Mouse (Mus musculus): ENCODE data around the gene Dvl2. TPM values are rescaled to one million over a fixed set of nuclear protein-coding genes. Genes with fewer than 3 reads are reported as not detected.

Gene Dvl2
- polyA plus RNA-seq, 2 experiments = 40.3 to 65.4 TPM

- peaks cover 34% of the 10 kb centered on the region for H3K36me3 ChIP-seq (ENCODE audit: control insufficient read depth, insufficient read depth, low read length)
- 0 out of 2 replicates have a peak overlapping the region, but pooled peaks have one; percentile 80 for H3K4me3 ChIP-seq (replicated peaks; ENCODE audit: low read length)
- WGBS = 62% methylated on average over 8 of the region's 8 CpGs
- no peak for TF ChIP-seq POLR2A (IDR thresholded peaks at IDR 0.05; ENCODE audit: borderline replicate concordance, extremely low read depth, insufficient read depth, insufficient read length)
- H3K4me1 ChIP-seq (ENCODE audit: control insufficient read depth, insufficient read depth, low read length) = peaks cover 25% of the 10 kb centered on the region
- no peaks in the 10 kb centered on the region for H3K27me3 ChIP-seq (ENCODE audit: control insufficient read depth, insufficient read depth, low read length)
- H3K27ac ChIP-seq (replicated peaks; ENCODE audit: low read depth, low read length) = peak overlapping the region; percentile 21; the same call in 1 of the 2 replicates
- H3K9me3 ChIP-seq (ENCODE audit: control insufficient read depth, low read length) = no peaks in the 10 kb centered on the region
- ATAC-seq (ENCODE audit: low FRiP score, low read depth) (no peak), DNase-seq (ENCODE audit: low spot score) (no peak)
- H3K4me2 ChIP-seq (replicated peaks; ENCODE audit: low read depth, low read length, severe bottlenecking) = no peak overlapping the region
- H3K9ac ChIP-seq (ENCODE audit: low read depth, low read length, severe bottlenecking) = no peak overlapping the region
These were observed 729 bp upstream of the Dvl2 start for GRCm38 (mm10) chr11:69999666-70000065.

GRCm38 (mm10) chr11:70001159-70001558 lies 764 bp downstream of the Dvl2 start:
- H3K4me1 ChIP-seq (ENCODE audit: control insufficient read depth, insufficient read depth, low read length) = peaks cover 25% of the 10 kb centered on the region
- peak overlapping the region; percentile 80 for H3K4me3 ChIP-seq (replicated peaks; ENCODE audit: low read length)
- no peaks in the 10 kb centered on the region for H3K27me3 ChIP-seq (ENCODE audit: control insufficient read depth, insufficient read depth, low read length)
- peak overlapping the region; percentile 82 for H3K9ac ChIP-seq (ENCODE audit: low read depth, low read length, severe bottlenecking)
- H3K4me2 ChIP-seq (replicated peaks; ENCODE audit: low read depth, low read length, severe bottlenecking) = peak overlapping the region; percentile 96
- DNase-seq (ENCODE audit: low spot score) (no peak), ATAC-seq (ENCODE audit: low FRiP score, low read depth) (no peak)
- no peaks in the 10 kb centered on the region for H3K9me3 ChIP-seq (ENCODE audit: control insufficient read depth, low read length)
- TF ChIP-seq POLR2A (IDR thresholded peaks at IDR 0.05; ENCODE audit: borderline replicate concordance, extremely low read depth, insufficient read depth, insufficient read length) = no peak
- peaks cover 44% of the 10 kb centered on the region for H3K36me3 ChIP-seq (ENCODE audit: control insufficient read depth, insufficient read depth, low read length)
- 10% methylated on average over 8 of the region's 8 CpGs for WGBS
- peak overlapping the region; percentile 92 for H3K27ac ChIP-seq (replicated peaks; ENCODE audit: low read depth, low read length)

- peak overlapping the region; percentile 80 for H3K4me3 ChIP-seq (replicated peaks; ENCODE audit: low read length)
- H3K4me1 ChIP-seq (ENCODE audit: control insufficient read depth, insufficient read depth, low read length) = peaks cover 25% of the 10 kb centered on the region
- ATAC-seq (ENCODE audit: low FRiP score, low read depth) (no peak), DNase-seq (ENCODE audit: low spot score) (no peak)
- H3K9ac ChIP-seq (ENCODE audit: low read depth, low read length, severe bottlenecking) = 0 out of 2 replicates have a peak overlapping the region, but pooled peaks have one; percentile 82
- H3K27ac ChIP-seq (replicated peaks; ENCODE audit: low read depth, low read length) = no peak overlapping the region
- TF ChIP-seq POLR2A (IDR thresholded peaks at IDR 0.05; ENCODE audit: borderline replicate concordance, extremely low read depth, insufficient read depth, insufficient read length) = no peak
- peak overlapping the region; percentile 96 for H3K4me2 ChIP-seq (replicated peaks; ENCODE audit: low read depth, low read length, severe bottlenecking)
- peaks cover 51% of the 10 kb centered on the region for H3K36me3 ChIP-seq (ENCODE audit: control insufficient read depth, insufficient read depth, low read length)
- H3K9me3 ChIP-seq (ENCODE audit: control insufficient read depth, low read length) = no peaks in the 10 kb centered on the region
- H3K27me3 ChIP-seq (ENCODE audit: control insufficient read depth, insufficient read depth, low read length) = no peaks in the 10 kb centered on the region
These were observed 1.5 kb downstream of the Dvl2 start for GRCm38 (mm10) chr11:70001865-70002264.

GRCm38 (mm10) chr11:70002471-70002870 lies 2.1 kb downstream of the Dvl2 start:
- no peak for DNase-seq (ENCODE audit: low spot score)
- no peaks in the 10 kb centered on the region for H3K9me3 ChIP-seq (ENCODE audit: control insufficient read depth, low read length)
- peaks cover 22% of the 10 kb centered on the region for H3K4me1 ChIP-seq (ENCODE audit: control insufficient read depth, insufficient read depth, low read length)
- TF ChIP-seq POLR2A (IDR thresholded peaks at IDR 0.05; ENCODE audit: borderline replicate concordance, extremely low read depth, insufficient read depth, insufficient read length) = no peak
- H3K27me3 ChIP-seq (ENCODE audit: control insufficient read depth, insufficient read depth, low read length) = no peaks in the 10 kb centered on the region
- peak overlapping the region; percentile 80 for H3K4me3 ChIP-seq (replicated peaks; ENCODE audit: low read length)
- WGBS = 89% methylated on average over 2 of the region's 2 CpGs
- ATAC-seq (ENCODE audit: low FRiP score, low read depth) = no peak
- H3K36me3 ChIP-seq (ENCODE audit: control insufficient read depth, insufficient read depth, low read length) = peaks cover 55% of the 10 kb centered on the region
- peak overlapping the region; percentile 96 for H3K4me2 ChIP-seq (replicated peaks; ENCODE audit: low read depth, low read length, severe bottlenecking)
- no peak overlapping the region for H3K27ac ChIP-seq (replicated peaks; ENCODE audit: low read depth, low read length)
- H3K9ac ChIP-seq (ENCODE audit: low read depth, low read length, severe bottlenecking) = no peak overlapping the region

DNA sequence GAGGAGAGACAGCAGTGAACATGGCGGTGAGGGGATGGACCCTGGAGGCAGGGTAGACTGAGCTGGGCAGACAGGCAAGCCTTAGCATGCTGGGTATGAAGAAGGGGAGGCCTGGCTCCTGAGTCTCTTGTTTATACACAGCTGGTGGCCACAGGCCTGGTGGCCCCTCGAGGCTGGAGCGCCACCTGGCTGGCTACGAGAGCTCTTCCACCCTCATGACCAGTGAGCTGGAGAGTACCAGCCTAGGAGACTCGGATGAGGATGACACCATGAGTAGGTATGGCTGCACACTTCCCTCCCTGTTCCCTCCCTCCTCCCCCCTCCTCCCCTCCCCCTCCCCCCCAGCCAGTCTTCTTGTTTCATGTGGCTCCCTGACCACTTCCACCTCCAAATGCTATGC lies 5.1 kb downstream of the Dvl2 start:
- Histone ChIP-seq H3K27ac (replicated peaks; ENCODE audit: low read depth, low read length) (no peak overlapping the region), H3K36me3 (ENCODE audit: control insufficient read depth, insufficient read depth, low read length) (peaks cover 60% of the 10 kb centered on the region), H3K27me3 (ENCODE audit: control insufficient read depth, insufficient read depth, low read length) (no peaks in the 10 kb centered on the region), H3K9me3 (ENCODE audit: control insufficient read depth, low read length) (no peaks in the 10 kb centered on the region), H3K4me1 (ENCODE audit: control insufficient read depth, insufficient read depth, low read length) (peaks cover 18% of the 10 kb centered on the region), H3K4me2 (replicated peaks; ENCODE audit: low read depth, low read length, severe bottlenecking) (no peak overlapping the region), H3K9ac (ENCODE audit: low read depth, low read length, severe bottlenecking) (no peak overlapping the region), H3K4me3 (replicated peaks; ENCODE audit: low read length) (no peak overlapping the region)
- 60% methylated on average over 5 of the region's 5 CpGs for WGBS
- no peak for TF ChIP-seq POLR2A (IDR thresholded peaks at IDR 0.05; ENCODE audit: borderline replicate concordance, extremely low read depth, insufficient read depth, insufficient read length)
- no peak for ATAC-seq (ENCODE audit: low FRiP score, low read depth)
- no peak for DNase-seq (ENCODE audit: low spot score)

- no peak for ATAC-seq (ENCODE audit: low FRiP score, low read depth)
- no peaks in the 10 kb centered on the region for H3K9me3 ChIP-seq (ENCODE audit: control insufficient read depth, low read length)
- WGBS = 84% methylated on average over 6 of the region's 6 CpGs
These were observed 9.6 kb downstream of the Dvl2 start for GRCm38 (mm10) chr11:70010033-70010432.

More at GRCm38 (mm10) chr11:70010033-70010432, 9.6 kb downstream of the Dvl2 start:
- Histone ChIP-seq H3K27me3 (ENCODE audit: control insufficient read depth, insufficient read depth, low read length) (no peaks in the 10 kb centered on the region), H3K9ac (ENCODE audit: low read depth, low read length, severe bottlenecking) (no peak overlapping the region), H3K36me3 (ENCODE audit: control insufficient read depth, insufficient read depth, low read length) (peaks cover 89% of the 10 kb centered on the region), H3K4me3 (replicated peaks; ENCODE audit: low read length) (no peak overlapping the region), H3K4me1 (ENCODE audit: control insufficient read depth, insufficient read depth, low read length) (peaks cover 10% of the 10 kb centered on the region), H3K4me2 (replicated peaks; ENCODE audit: low read depth, low read length, severe bottlenecking) (no peak overlapping the region), H3K27ac (replicated peaks; ENCODE audit: low read depth, low read length) (no peak overlapping the region)
- no peak for DNase-seq (ENCODE audit: low spot score)
- TF ChIP-seq POLR2A (IDR thresholded peaks at IDR 0.05; ENCODE audit: borderline replicate concordance, extremely low read depth, insufficient read depth, insufficient read length) = no peak

Measured in limb, embryonic 14.5 days (tissue).